Mouse (Mus musculus) forebrain, embryonic 15.5 days (tissue): ENCODE measurements around the gene Fam129b. TPM values are rescaled to one million over a fixed set of nuclear protein-coding genes. Genes with fewer than 3 reads are reported as not detected.
"Not testable (repeated sequence)": the region's sequence is repeated elsewhere in the genome, so short reads cannot be mapped to it uniquely, and the experiment has no call there.

Experiments
- ATAC-seq: fragments of 200-750 bp; cut with Nextera tagmentation; replicated peaks from 2 replicates; pipeline ENCODE4 v1.8.0; 2017; ENCODE audit warnings: mild to moderate bottlenecking, moderate TSS enrichment, moderate library complexity
- H3K27ac ChIP-seq: fragments of 300-500 bp; sonication (generic); replicated peaks from 2 replicates; pipeline ENCODE4 v1.5.1; 2015; ENCODE audit warnings: mild to moderate bottlenecking, inconsistent platforms
- H3K27me3 ChIP-seq: fragments of 300-500 bp; sonication (generic); 2 replicates; pipeline ENCODE4 v1.6.1; 2015; ENCODE audit warnings: inconsistent platforms
- H3K36me3 ChIP-seq: fragments of 300-500 bp; sonication (generic); 2 replicates; pipeline ENCODE4 v1.6.1; 2015; ENCODE audit warnings: mild to moderate bottlenecking, inconsistent platforms
- H3K4me1 ChIP-seq: fragments of 300-500 bp; sonication (generic); 2 replicates; pipeline ENCODE4 v1.6.1; 2015; ENCODE audit warnings: inconsistent platforms
- H3K4me2 ChIP-seq: fragments of 300-500 bp; sonication (generic); replicated peaks from 2 replicates; pipeline ENCODE4 v1.6.1; 2015; ENCODE audit warnings: mild to moderate bottlenecking, inconsistent platforms
- H3K4me3 ChIP-seq: fragments of 300-500 bp; sonication (generic); 2 replicates; pipeline ENCODE4 v1.5.1; 2015; ENCODE audit warnings: mild to moderate bottlenecking, inconsistent platforms
- H3K9ac ChIP-seq: fragments of 300-500 bp; sonication (generic); replicated peaks from 2 replicates; pipeline ENCODE4 v1.6.1; 2015; ENCODE audit warnings: mild to moderate bottlenecking, inconsistent platforms
- H3K9me3 ChIP-seq: fragments of 300-500 bp; sonication (generic); 2 replicates; pipeline ENCODE4 v1.6.1; 2016; ENCODE audit warnings: inconsistent platforms
- WGBS: fragments of 180-500 bp; shearing (Covaris S2); methylation state at CpG from one replicate; pipeline ENCODE4 v1.1.7; 2015; ENCODE audit warnings: mixed read lengths; 5-methylcytosine and 5-hydroxymethylcytosine counted together
- polyA plus RNA-seq: library from polyadenylated mRNA; unstranded; fragments of >200 nt; fragmentation: Nextera tagmentation; extraction: Ambion mirVana; gene quantifications from 2 replicates; pipeline ENCODE4 v1.2.1, GENCODE M21; 2015

The Fam129b gene
- polyA plus RNA-seq, 1 experiment from 2014 or later = 33.5 TPM

- 48% methylated on average over 6 of the region's 6 CpGs for WGBS
- Histone ChIP-seq H3K9ac (0 out of 2 replicates have a peak overlapping the region, but pooled peaks have one; percentile 33), H3K4me2 (peak overlapping the region; percentile 77), H3K4me1 (peaks cover 27% of the 10 kb centered on the region), H3K4me3 (peak overlapping the region; percentile 99), H3K27me3 (0 out of 2 replicates have a peak, but pooled peaks cover 2% of the 10 kb centered on the region), H3K27ac (peak overlapping the region; percentile 97; the same call in 1 of the 2 replicates), H3K36me3 (no peaks in the 10 kb centered on the region), H3K9me3 (no peaks in the 10 kb centered on the region)
- ATAC-seq = peak; percentile 44
These were observed 28.5 kb upstream of the Fam129b start for GRCm38 (mm10) chr2:32847468-32847821.

- Histone ChIP-seq H3K4me2 (peak overlapping the region; percentile 33), H3K36me3 (no peaks in the 10 kb centered on the region), H3K4me1 (peaks cover 11% of the 10 kb centered on the region), H3K27me3 (0 out of 2 replicates have a peak, but pooled peaks cover 2% of the 10 kb centered on the region), H3K27ac (no peak overlapping the region), H3K9me3 (no peaks in the 10 kb centered on the region), H3K9ac (no peak overlapping the region), H3K4me3 (peak overlapping the region; percentile 16)
- ATAC-seq = no peak
- 1% methylated on average over 20 of the region's 20 CpGs for WGBS
These were observed 23.8 kb upstream of the Fam129b start for GRCm38 (mm10) chr2:32852156-32852555.

GRCm38 (mm10) chr2:32853716-32854115, 22.2 kb upstream of the Fam129b start:
- H3K27me3 ChIP-seq, ATAC-seq, H3K36me3 ChIP-seq, H3K4me3 ChIP-seq, H3K4me2 ChIP-seq, H3K27ac ChIP-seq, H3K9me3 ChIP-seq, H3K4me1 ChIP-seq, H3K9ac ChIP-seq: not testable (repeated sequence)
- WGBS = 67% methylated on average over 4 of the region's 4 CpGs

- Histone ChIP-seq H3K4me3 (no peak overlapping the region), H3K9ac (no peak overlapping the region), H3K4me1 (peaks cover 6% of the 10 kb centered on the region), H3K27me3 (0 out of 2 replicates have a peak, but pooled peaks cover 2% of the 10 kb centered on the region), H3K9me3 (no peaks in the 10 kb centered on the region), H3K27ac (no peak overlapping the region), H3K36me3 (no peaks in the 10 kb centered on the region), H3K4me2 (no peak overlapping the region)
- ATAC-seq = peak; percentile 72
- 3% methylated on average over 8 of the region's 8 CpGs for WGBS
These were observed 21.7 kb upstream of the Fam129b start for GRCm38 (mm10) chr2:32854206-32854605.

GRCm38 (mm10) chr2:32855046-32855785, 20.7 kb upstream of the Fam129b start:
- WGBS = 70% methylated on average over 7 of the region's 7 CpGs
- Histone ChIP-seq H3K36me3 (no peaks in the 10 kb centered on the region), H3K4me1 (peaks cover 6% of the 10 kb centered on the region), H3K4me2 (no peak overlapping the region), H3K27me3 (0 out of 2 replicates have a peak, but pooled peaks cover 2% of the 10 kb centered on the region), H3K4me3 (no peak overlapping the region), H3K27ac (no peak overlapping the region), H3K9ac (no peak overlapping the region), H3K9me3 (no peaks in the 10 kb centered on the region)
- no peak for ATAC-seq

GRCm38 (mm10) chr2:32855790-32856465, 20.0 kb upstream of the Fam129b start:
- 55% methylated on average over 5 of the region's 5 CpGs for WGBS
- H3K9me3 ChIP-seq = no peaks in the 10 kb centered on the region
- no peak overlapping the region for H3K4me3 ChIP-seq
- 0 out of 2 replicates have a peak, but pooled peaks cover 2% of the 10 kb centered on the region for H3K27me3 ChIP-seq
- peaks cover 6% of the 10 kb centered on the region for H3K4me1 ChIP-seq
- no peak for ATAC-seq
- H3K4me2 ChIP-seq = no peak overlapping the region
- no peak overlapping the region for H3K27ac ChIP-seq
- no peak overlapping the region for H3K9ac ChIP-seq
- H3K36me3 ChIP-seq = no peaks in the 10 kb centered on the region

- Histone ChIP-seq H3K9me3 (no peaks in the 10 kb centered on the region), H3K4me1 (no peaks in the 10 kb centered on the region), H3K9ac (no peak overlapping the region), H3K4me3 (no peak overlapping the region), H3K36me3 (no peaks in the 10 kb centered on the region), H3K27me3 (no peaks in the 10 kb centered on the region), H3K4me2 (no peak overlapping the region), H3K27ac (no peak overlapping the region)
- WGBS = 3% methylated on average over 7 of the region's 7 CpGs
- ATAC-seq = peak; percentile 51
These were observed 18.3 kb upstream of the Fam129b start for GRCm38 (mm10) chr2:32857584-32857983.

GRCm38 (mm10) chr2:32859010-32859621, 16.8 kb upstream of the Fam129b start:
- no peak overlapping the region for H3K9ac ChIP-seq
- ATAC-seq = peak; percentile 38
- no peaks in the 10 kb centered on the region for H3K27me3 ChIP-seq
- H3K9me3 ChIP-seq = no peaks in the 10 kb centered on the region
- 47% methylated on average over 10 of the region's 10 CpGs for whole genome bisulfite sequencing
- H3K4me2 ChIP-seq = no peak overlapping the region
- H3K36me3 ChIP-seq = no peaks in the 10 kb centered on the region
- H3K27ac ChIP-seq = no peak overlapping the region
- H3K4me1 ChIP-seq = no peaks in the 10 kb centered on the region
- no peak overlapping the region for H3K4me3 ChIP-seq

GRCm38 (mm10) chr2:32859622-32860012, 16.3 kb upstream of the Fam129b start:
- ATAC-seq = no peak
- Histone ChIP-seq H3K4me2 (no peak overlapping the region), H3K9ac (no peak overlapping the region), H3K27me3 (no peaks in the 10 kb centered on the region), H3K4me3 (no peak overlapping the region), H3K4me1 (no peaks in the 10 kb centered on the region), H3K9me3 (no peaks in the 10 kb centered on the region), H3K27ac (no peak overlapping the region), H3K36me3 (no peaks in the 10 kb centered on the region)
- 76% methylated on average over 5 of the region's 5 CpGs for WGBS

- Histone ChIP-seq H3K9me3 (no peaks in the 10 kb centered on the region), H3K36me3 (no peaks in the 10 kb centered on the region), H3K4me2 (no peak overlapping the region), H3K27me3 (no peaks in the 10 kb centered on the region), H3K4me1 (no peaks in the 10 kb centered on the region), H3K9ac (no peak overlapping the region), H3K27ac (no peak overlapping the region), H3K4me3 (no peak overlapping the region)
- WGBS = 83% methylated on average over 8 of the region's 8 CpGs
- no peak for ATAC-seq
These were observed 15.1 kb upstream of the Fam129b start for GRCm38 (mm10) chr2:32860799-32861198.

- no peak overlapping the region for H3K27ac ChIP-seq
- ATAC-seq = no peak
- no peaks in the 10 kb centered on the region for H3K9me3 ChIP-seq
- H3K4me1 ChIP-seq = no peaks in the 10 kb centered on the region
- H3K36me3 ChIP-seq = no peaks in the 10 kb centered on the region
- H3K27me3 ChIP-seq = no peaks in the 10 kb centered on the region
- H3K4me3 ChIP-seq = no peak overlapping the region
- whole genome bisulfite sequencing = 92% methylated on average over 3 of the region's 3 CpGs
- no peak overlapping the region for H3K4me2 ChIP-seq
- no peak overlapping the region for H3K9ac ChIP-seq
These were observed 12.6 kb upstream of the Fam129b start for GRCm38 (mm10) chr2:32863317-32863716.

GRCm38 (mm10) chr2:32864755-32865154, 11.2 kb upstream of the Fam129b start:
- Histone ChIP-seq H3K27me3 (no peaks in the 10 kb centered on the region), H3K27ac (no peak overlapping the region), H3K4me3 (no peak overlapping the region), H3K4me1 (no peaks in the 10 kb centered on the region), H3K9me3 (no peaks in the 10 kb centered on the region), H3K36me3 (no peaks in the 10 kb centered on the region), H3K4me2 (no peak overlapping the region), H3K9ac (no peak overlapping the region)
- 55% methylated on average over 2 of the region's 2 CpGs for WGBS
- ATAC-seq = no peak
